Mouse (Mus musculus) olfactory bulb, adult 2 months (tissue): Measurements from ENCODE around the gene Abcf1. TPM values are rescaled to one million over a fixed set of nuclear protein-coding genes. Genes with fewer than 3 reads are reported as not detected.

Experiments used
- H3K27ac ChIP-seq: fragments of 200-500 bp; 2 replicates; pipeline ENCODE4 v1.5.1; 2012; ENCODE audit warnings: low read depth, low read length; ENCODE audit not compliant: insufficient read depth
- H3K4me1 ChIP-seq: fragments of 200-500 bp; 2 replicates; pipeline ENCODE4 v1.6.1; 2012; ENCODE audit warnings: low read length; ENCODE audit not compliant: control insufficient read depth, insufficient read depth
- H3K4me3 ChIP-seq: fragments of 200-500 bp; 2 replicates; pipeline ENCODE4 v1.5.1; 2012; ENCODE audit warnings: mild to moderate bottlenecking, low read depth, low read length, moderate library complexity; ENCODE audit not compliant: insufficient read depth
- CTCF ChIP-seq: fragments of 200-500 bp; IDR thresholded peaks from 2 replicates; pipeline ENCODE4 v1.5.1; 2012; ENCODE audit warnings: low read depth, mild to moderate bottlenecking, low read length, moderate library complexity; ENCODE audit not compliant: insufficient read depth
- POLR2A ChIP-seq: fragments of 200-500 bp; IDR thresholded peaks from 2 replicates; pipeline ENCODE4 v1.6.1; 2012; ENCODE audit warnings: mild to moderate bottlenecking, low read depth, low read length, moderate library complexity; ENCODE audit not compliant: insufficient read depth
- WGBS: fragments of 180-500 bp; shearing (Covaris S2); methylation state at CpG from one replicate; pipeline ENCODE4 v1.1.7; 2018; 5-methylcytosine and 5-hydroxymethylcytosine counted together
- polyA plus RNA-seq: library from polyadenylated mRNA; stranded (reverse); fragments of >200 nt; gene quantifications from 2 replicates; pipeline ENCODE4 v1.2.4, GENCODE M21; 2012; ENCODE audit warnings: low replicate concordance; ENCODE audit not compliant: missing spikeins, insufficient read depth, insufficient read length

Gene Abcf1
- polyA plus RNA-seq, 1 experiment = not detected

DNA sequence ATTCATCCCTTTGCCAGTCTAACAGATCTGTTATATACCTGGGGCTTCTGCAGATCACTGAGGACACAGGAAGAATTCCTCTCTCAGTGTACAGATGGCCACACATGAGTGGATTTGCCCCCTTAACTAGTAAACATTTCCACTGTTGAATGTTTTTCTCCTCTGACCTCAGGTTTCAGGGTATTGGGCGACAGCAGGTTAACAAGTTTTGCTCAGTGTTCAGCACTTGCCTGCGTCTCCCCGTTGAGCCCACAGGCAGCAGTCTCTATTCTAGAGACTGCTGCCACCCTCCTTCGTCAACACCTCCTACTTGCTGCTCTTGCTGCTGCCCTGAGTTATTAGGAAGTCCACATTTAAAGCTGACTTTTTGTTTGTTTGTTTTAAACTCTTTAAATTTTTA is 47.9 kb downstream of the Abcf1 start:
- Histone ChIP-seq H3K4me1 (peaks cover 7% of the 10 kb centered on the region), H3K4me3 (no peak overlapping the region), H3K27ac (no peak overlapping the region)
- TF ChIP-seq POLR2A = no peak
- TF ChIP-seq CTCF = no peak
- 31% methylated on average over 4 of the region's 4 CpGs for WGBS

DNA sequence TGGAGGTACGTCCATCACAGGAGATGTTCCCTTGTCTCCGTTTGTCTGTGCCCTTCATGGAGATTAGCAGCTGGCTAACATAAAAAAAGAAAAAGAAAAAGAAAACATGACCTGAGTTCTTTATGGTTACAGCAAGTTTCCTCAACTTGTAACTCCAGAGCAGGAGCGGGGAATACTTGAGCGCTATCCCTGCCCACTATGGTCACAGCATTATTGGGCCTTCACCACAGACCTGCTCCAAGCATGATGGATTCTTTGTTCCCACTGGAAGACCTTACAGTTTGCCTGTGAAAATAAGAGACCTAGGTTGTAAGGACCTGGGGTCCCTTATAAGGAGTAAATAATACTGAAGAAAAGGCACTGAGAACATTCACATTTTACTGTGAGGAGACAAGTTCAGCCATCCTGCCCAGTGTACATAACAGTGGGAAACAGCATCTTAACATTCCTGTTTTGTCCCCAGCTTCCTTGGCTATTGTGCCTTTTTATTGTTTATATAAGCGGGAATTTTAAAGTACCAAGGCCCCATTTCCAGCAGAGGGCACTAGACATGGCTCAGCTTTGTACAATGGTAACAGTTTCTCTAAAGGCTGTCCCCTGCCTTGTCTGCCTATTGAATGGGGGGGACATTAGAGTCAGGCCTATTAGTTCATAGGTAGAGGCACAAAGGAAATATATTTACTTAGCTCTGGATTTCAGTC is 48.5 kb downstream of the Abcf1 start:
- 0 out of 2 replicates have a peak overlapping the region, but pooled peaks have one; percentile 18 for H3K27ac ChIP-seq
- TF ChIP-seq POLR2A (no peak), CTCF (no peak)
- peaks cover 7% of the 10 kb centered on the region for H3K4me1 ChIP-seq
- no peak overlapping the region for H3K4me3 ChIP-seq
- WGBS = 60% methylated on average over 5 of the region's 5 CpGs

DNA sequence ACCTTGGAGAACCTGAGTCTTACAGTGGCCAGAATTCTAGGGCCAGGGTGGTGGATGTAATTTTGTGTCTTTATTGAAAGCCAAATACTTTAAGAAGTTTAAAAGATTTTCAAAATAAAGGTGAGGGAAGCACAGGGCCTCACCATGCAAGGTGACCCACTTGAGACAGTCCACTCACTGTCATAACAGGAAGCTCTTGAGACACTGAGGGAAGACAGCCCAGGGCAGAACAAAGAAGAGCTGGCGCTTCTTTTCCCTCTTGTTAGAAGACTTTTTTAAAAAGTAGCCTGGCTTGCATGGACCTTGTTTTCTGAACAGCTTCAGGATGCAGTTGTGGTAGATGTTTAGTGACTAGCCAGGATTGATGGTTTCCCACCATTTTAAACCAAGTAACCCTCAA is 49.2 kb downstream of the Abcf1 start:
- Histone ChIP-seq H3K27ac (no peak overlapping the region), H3K4me1 (peaks cover 9% of the 10 kb centered on the region), H3K4me3 (no peak overlapping the region)
- TF ChIP-seq CTCF (no peak), POLR2A (no peak)
- WGBS = 50% methylated on average over 1 of the region's 1 CpGs

DNA sequence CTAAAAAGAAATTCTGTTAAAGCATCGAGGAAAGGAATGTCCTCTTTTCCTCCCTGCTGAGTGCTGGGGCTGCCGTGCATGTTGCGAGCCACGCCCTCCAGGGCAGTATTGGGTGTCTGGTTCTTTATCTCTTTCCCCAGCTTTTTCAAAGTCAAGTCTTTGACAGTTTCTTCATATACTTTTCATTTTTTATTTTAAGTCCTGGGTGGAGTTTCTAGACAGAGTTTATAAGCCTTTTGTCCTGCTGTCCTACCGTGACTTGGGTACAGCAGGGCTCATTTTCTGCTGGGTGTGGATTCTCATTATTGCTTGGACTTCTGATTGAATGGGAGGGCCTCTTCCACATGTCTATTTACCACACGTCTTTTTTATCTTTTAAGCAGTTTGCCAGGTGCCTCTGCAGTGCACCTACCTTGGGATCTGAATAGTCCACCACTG is 49.7 kb downstream of the Abcf1 start:
- Histone ChIP-seq H3K4me3 (peak overlapping the region; percentile 19; the same call in 1 of the 2 replicates), H3K4me1 (peaks cover 9% of the 10 kb centered on the region), H3K27ac (no peak overlapping the region)
- WGBS = 18% methylated on average over 6 of the region's 6 CpGs
- TF ChIP-seq CTCF (no peak), POLR2A (no peak)

GRCm38 (mm10) chr17:35919060-35919715 is 50.4 kb downstream of the Abcf1 start:
- WGBS = under 1% methylated on average over 7 of the region's 7 CpGs
- Histone ChIP-seq H3K4me3 (peak overlapping the region; percentile 46), H3K27ac (peak overlapping the region; percentile 100), H3K4me1 (peaks cover 9% of the 10 kb centered on the region)
- TF ChIP-seq CTCF (no peak), POLR2A (no peak)

DNA sequence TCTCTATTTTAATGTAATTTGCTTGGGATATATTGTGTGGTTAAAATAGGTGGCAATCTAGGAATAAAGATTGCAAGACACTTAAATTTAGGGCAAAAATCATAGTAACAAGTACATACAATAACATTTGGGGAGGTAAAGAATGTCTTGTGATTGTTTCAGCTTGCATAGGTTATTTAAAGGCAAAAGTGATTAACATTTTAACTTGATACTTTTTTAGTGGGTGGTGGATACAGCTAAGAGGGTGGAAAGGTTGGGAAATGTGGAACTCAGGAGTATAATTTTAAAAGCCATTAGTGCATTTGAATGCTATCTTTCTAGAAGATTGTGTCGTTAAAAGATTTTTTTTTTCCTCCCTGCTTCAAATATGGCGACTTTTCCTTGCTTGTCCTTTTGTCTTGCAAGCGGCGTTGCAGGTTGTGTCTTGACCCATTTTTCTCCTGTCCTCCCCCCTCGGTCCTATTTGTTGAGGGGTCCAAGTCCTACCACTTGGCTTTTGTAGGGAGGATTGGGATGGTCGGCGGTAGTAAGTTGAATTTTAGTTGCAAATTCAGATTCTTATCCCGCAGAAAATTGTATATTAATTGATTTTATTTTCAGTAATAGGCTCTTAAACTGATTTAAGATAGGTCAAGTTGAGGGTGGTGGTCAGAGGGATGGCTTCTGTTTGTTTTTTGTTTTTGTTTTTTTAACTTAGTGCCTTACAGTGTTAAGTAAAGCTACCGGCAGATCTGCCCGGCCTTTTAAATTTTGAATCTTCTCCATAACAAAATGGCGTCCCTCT is 51.1 kb downstream of the Abcf1 start:
- 0% methylated on average over 11 of the region's 11 CpGs for WGBS
- no peak for TF ChIP-seq CTCF
- TF ChIP-seq POLR2A = no peak
- peak overlapping the region; percentile 65 for H3K4me3 ChIP-seq
- peak overlapping the region; percentile 100 for H3K27ac ChIP-seq
- peaks cover 9% of the 10 kb centered on the region for H3K4me1 ChIP-seq

DNA sequence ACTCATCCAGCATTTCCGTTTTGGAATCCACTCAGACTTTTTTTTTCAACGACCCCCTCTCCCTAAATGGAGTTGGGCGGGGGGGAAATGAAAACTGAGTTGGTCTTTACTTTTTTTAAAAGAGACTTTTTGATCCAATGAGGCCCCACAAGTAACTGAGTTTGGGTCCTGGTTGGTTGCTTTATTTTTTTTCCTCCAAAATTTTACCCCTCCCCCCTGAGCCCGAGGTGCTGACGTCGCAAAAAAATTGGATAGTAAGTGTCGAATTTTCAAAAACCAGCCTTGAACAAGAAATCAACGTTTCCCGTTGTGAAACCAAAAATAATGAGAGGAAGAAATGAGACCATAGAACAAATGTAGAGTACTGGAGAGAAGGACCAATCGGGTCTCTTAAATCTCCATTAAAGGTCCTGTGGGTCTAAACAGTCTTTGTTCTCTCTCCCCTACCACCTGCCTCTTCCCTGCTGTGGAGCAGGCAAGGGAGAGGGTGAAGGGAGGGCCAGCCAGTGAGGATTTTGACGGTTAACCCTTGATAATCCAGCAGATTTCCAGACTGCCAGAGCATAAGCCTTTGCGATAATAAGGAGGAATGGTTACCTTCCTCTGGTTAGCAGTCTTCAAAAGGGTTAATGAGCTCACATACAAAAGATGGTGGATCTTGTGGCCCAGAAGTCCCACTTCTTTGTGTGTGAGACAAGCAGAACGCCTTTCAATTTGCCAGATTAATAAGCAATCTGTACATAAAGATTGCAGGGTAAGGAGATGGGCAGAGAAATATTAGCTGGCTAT is 51.9 kb downstream of the Abcf1 start:
- Histone ChIP-seq H3K4me3 (peak overlapping the region; percentile 78), H3K27ac (peak overlapping the region; percentile 100), H3K4me1 (peaks cover 9% of the 10 kb centered on the region)
- TF ChIP-seq POLR2A (no peak), CTCF (no peak)
- WGBS = under 1% methylated on average over 13 of the region's 13 CpGs

DNA sequence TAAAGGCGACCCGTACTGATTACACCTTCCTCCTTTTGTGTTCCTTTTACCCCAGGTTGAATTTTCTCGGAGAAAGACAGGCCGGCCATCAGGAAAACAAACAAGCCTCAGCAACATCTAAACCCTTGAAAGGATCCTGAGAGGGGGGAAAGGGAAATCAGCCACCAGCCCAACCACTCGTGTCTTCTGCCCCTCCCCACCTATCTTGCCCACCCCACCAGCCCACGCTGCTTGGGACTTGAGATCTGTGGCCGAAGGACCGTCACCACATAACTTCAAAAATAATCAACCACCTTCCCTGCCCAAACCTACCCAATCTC is 52.5 kb downstream of the Abcf1 start:
- 0% methylated on average over 8 of the region's 8 CpGs for WGBS
- Histone ChIP-seq H3K27ac (peak overlapping the region; percentile 100), H3K4me1 (peaks cover 9% of the 10 kb centered on the region), H3K4me3 (peak overlapping the region; percentile 78)
- TF ChIP-seq CTCF = no peak
- TF ChIP-seq POLR2A = no peak
